Mouse (Mus musculus) hematopoietic multipotent progenitor cell, adult 10-12 weeks (in vitro differentiated cells): ENCODE measurements around the gene Prpf31. TPM values are rescaled to one million over a fixed set of nuclear protein-coding genes. Genes with fewer than 3 reads are reported as not detected.

Experiments
- polyA plus RNA-seq: library from polyadenylated mRNA; stranded (reverse); fragments of >175 nt; gene quantifications from 2 replicates; pipeline ENCODE4 v1.2.3, GENCODE M21; 2012; ENCODE audit warnings: low replicate concordance

Prpf31 gene
- 11.3 and 22.6 TPM in 2 replicates for polyA plus RNA-seq

DNA sequence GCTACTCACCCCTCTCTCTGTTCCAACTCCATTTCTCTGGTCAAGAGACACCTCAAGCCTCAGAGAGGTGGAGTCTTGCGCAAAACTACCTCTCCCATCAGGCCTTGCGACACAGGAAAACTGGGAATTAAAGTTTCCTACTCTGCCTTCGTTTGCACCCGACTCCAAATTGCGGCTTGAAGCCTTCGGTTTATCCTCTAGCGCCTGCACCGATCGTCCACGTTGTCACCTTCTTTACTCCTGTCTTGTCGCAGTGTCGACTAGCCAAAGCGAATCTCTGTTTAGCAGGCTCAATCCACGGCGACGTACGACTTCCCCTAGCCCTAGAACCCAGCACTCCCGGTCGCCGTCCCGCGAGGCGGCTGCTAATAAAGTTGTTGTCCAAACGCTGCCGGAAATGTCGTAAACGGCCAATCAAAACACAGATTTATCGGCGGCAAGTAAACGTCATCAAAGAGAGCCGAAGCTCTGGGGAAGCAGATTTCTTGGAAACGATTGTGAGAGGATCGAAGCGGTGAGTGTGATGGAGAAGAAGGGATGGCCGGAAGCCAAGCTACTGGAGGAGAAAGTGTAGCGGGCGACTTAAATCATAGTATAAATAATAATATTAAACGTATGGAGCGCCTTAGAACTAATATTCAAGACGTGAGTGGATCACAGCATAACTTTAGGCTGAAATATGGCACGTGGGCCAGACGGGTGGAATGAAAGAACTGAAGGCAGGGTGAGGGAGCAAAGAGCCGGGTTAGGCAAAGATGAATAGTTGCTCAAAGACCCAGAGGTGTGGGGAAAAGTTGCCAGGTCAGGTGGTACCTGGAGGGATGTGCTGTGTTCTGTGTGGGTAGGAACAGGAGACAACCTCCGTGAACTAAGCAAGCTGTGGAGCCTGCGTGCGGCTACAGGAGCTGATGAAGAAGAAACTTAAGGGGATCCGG lies at the start of gene Prpf31, which contains the start of gene Tfpt:
Gene Prpf31, plus strand, starts transcription at position 443 of the 935 bp plus-strand sequence.
Gene Tfpt, minus strand, starts transcription at position 387 of the 935 bp plus-strand sequence.

DNA sequence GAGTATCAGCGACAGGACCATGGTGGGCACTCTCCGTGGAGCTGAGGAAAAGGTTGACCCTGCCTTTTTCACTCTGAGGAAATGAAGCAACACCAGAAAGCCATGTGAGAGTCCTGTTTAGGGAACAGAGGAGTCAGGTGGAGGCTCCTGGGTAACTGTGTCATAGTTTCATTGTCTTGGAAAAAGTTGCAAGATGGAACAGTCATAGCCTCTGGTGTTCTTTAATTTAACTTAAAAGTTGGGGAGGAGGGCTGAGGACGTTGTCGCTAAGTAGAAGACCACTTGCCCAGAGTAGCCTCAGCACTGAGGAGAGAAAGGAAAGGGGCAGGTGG lies 13.8 kb upstream of the Prpf31 start, which contains the start of gene Oscar:
Gene Oscar, minus strand, starts transcription at position 101 of the 332 bp plus-strand sequence.

DNA sequence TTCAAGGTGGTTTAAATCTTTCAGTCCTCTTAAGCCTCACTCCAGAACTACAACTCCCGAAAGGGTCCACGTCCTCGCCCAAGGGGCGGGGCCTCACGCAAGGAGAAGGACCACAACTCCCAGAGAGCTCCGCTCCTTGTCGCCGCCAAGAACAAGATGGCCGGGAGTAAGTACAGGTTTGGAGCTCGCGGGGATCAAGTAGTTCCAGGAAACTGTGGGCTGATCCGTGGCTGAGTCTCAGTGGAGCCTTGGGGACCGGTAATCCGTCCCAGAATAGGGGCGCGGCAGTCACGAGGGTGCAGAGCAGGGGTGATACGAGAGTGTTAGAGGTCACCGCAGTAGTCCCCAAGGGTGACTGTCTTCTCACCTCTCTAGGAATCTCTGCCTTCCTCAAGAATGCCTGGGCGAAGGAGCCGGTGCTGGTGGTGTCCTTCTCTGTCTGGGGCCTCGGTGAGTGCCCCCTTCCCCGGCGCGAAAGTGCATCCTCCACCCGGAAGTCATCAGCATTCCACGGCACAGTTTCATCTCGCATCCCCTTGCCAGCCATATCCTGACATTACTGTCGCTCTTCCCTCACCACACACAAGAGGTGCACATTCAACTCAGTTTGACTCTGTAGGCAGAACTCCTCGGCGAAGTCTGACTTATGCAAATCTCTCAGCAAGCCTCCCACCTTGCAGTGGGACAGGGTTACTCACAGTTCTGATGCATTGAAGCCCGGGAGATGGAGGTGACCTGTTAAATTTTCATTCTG lies 12.4 kb upstream of the Prpf31 start, which contains the start of gene Ndufa3:
Gene Ndufa3, plus strand, starts transcription at position 132 of the 754 bp plus-strand sequence.

DNA sequence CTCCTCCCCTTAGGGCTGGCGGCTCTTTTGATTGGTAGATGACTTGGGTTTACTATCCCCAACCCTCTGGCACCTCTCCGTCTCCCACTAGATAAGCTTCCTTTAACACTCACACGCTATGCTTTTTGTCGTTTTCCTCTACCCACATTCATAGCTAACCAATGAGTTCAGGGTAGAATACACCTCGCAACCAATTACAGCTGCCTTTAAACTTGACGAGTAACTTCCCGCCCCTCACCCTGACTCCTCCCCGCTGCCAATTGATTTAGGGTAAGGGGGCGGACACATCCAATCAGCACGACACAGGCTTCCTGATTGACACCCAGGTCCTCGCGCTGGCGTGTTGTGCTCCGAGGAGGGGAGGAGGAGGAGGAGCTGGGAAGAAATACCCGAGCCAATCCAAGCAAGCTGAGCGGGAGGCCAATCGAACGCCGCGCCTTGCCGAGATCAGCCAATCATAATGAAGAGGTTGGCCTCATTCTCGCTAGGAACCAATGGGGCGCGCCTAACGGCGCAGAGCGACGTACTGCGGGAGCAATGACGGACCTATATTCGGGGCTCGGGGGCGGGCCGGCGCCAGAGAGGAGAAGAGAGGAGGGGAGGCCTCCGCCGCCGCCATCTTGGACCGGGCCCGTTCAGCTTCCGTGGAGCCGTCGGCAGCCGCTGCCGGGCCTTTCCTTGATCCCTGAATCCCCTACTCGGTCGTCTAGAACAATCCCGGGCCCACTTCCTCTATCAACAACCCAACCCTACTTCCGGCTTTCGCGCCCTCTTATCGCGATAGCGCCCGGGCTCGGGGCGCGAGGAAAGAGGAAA lies 15.1 kb downstream of the Prpf31 start, which contains the start of gene Cnot3:
Gene Cnot3, plus strand, starts transcription at position 597 of the 816 bp plus-strand sequence.

DNA sequence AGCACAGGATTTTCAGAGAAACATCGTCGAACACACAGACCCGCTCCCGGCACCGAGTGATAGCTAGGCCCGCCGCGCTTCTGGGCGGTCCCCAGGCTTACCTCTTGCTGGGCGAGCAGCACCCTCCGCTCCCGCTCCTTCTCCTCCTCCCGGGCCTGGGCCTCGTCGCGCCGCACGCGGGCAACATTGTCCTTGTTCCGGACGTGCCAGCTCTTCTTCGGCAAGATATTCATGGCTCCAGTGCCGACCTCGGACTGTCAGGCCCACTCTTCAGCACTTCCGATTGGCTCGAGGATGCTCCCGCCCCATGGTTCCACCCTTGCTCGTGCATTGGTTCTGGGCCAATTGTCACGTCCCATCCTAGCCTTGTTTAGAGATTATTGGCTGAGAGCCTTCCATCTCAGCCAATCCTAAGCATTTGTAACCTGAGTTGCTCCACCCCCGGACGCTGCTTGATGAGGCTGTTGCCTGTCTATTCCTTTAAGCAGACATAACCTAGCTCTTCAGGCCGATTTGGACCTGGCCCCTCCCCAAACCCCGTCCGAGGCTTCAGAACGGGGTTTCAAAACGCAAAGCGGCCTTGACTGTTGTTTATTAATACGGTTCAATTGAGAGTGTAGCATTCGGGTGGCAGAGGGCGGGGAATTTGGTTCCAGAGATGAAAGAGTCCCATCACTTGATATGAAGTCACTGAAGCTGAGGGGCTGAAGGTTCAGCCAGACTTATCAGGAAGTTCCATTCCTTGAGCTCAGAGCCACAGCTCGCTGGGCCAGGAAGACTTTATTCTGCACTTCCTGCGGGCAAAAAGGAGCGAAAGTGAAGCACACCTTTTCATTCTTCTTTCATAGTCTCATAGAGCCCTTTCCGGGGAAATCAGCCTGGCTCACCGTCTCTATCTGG lies 35.7 kb downstream of the Prpf31 start, which contains the start of gene Leng1:
Gene Leng1, minus strand, starts transcription at position 626 of the 900 bp plus-strand sequence.

DNA sequence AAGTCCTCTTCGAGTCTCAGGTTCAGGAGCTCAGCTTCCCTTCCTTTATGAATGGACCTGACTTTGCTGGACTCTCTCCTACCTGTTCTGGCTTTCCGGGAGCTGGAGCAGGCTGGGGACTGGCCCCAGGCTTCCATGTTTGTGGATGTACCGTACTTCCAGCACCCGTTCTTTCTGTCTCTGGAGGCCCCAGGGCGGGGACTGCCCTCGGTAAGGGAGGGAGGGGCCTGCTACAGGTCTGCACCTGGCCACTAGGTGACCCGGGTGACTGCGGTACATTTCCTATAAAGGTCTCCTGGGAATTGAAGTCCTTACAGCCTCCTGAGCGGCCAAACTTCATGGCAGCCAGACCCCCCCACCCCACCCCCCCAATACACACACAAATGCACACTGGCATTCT lies 47.6 kb downstream of the Prpf31 start, which contains the start of gene Tmc4:
Gene Tmc4, minus strand, starts transcription at position 212 of the 400 bp plus-strand sequence.

Other genes starting within 250 kb of the Prpf31 start
- 2.0 and 8.2 TPM in 2 replicates for gene Cacng8, start 239.3 kb upstream of the Prpf31 start, polyA plus RNA-seq
- gene Cacng6, start 205.8 kb upstream of the Prpf31 start, polyA plus RNA-seq: 0.56 TPM in 1 of 2 replicates, not detected in the other
- 0.34 and 0.93 TPM in 2 replicates for gene Tarm1, start 127.4 kb upstream of the Prpf31 start, polyA plus RNA-seq
- not detected in 2 replicates for gene Oscar, start 13.8 kb upstream of the Prpf31 start, polyA plus RNA-seq
- gene Ndufa3, start 12.6 kb upstream of the Prpf31 start, polyA plus RNA-seq: 27.0 and 40.6 TPM in 2 replicates
- 20.6 and 34.3 TPM in 2 replicates for gene Tfpt, start 56 bp upstream of the Prpf31 start, polyA plus RNA-seq
- 337 and 537 TPM in 2 replicates for gene Cnot3, start 15.3 kb downstream of the Prpf31 start, polyA plus RNA-seq
- gene Leng1, start 35.9 kb downstream of the Prpf31 start, polyA plus RNA-seq: 12.3 and 12.7 TPM in 2 replicates
- 5.6 and 9.1 TPM in 2 replicates for gene Tmc4, start 47.6 kb downstream of the Prpf31 start, polyA plus RNA-seq
- 53.9 and 185 TPM in 2 replicates for gene Tsen34, start 62.9 kb downstream of the Prpf31 start, polyA plus RNA-seq
- 125 and 266 TPM in 2 replicates for gene Mboat7, start 63.5 kb downstream of the Prpf31 start, polyA plus RNA-seq
- gene Rps9, start 74.0 kb downstream of the Prpf31 start, polyA plus RNA-seq: 144 and 1,440 TPM in 2 replicates
- 24.2 and 41.3 TPM in 2 replicates for gene Pirb, start 90.4 kb downstream of the Prpf31 start, polyA plus RNA-seq
- gene Gm15448, start 195.7 kb downstream of the Prpf31 start, polyA plus RNA-seq: 0.24 and 0.38 TPM in 2 replicates
- gene Pira2, start 215.1 kb downstream of the Prpf31 start, polyA plus RNA-seq: 2.6 and 2.7 TPM in 2 replicates